Mouse (Mus musculus): ENCODE results near the gene Scg3.

DNA sequence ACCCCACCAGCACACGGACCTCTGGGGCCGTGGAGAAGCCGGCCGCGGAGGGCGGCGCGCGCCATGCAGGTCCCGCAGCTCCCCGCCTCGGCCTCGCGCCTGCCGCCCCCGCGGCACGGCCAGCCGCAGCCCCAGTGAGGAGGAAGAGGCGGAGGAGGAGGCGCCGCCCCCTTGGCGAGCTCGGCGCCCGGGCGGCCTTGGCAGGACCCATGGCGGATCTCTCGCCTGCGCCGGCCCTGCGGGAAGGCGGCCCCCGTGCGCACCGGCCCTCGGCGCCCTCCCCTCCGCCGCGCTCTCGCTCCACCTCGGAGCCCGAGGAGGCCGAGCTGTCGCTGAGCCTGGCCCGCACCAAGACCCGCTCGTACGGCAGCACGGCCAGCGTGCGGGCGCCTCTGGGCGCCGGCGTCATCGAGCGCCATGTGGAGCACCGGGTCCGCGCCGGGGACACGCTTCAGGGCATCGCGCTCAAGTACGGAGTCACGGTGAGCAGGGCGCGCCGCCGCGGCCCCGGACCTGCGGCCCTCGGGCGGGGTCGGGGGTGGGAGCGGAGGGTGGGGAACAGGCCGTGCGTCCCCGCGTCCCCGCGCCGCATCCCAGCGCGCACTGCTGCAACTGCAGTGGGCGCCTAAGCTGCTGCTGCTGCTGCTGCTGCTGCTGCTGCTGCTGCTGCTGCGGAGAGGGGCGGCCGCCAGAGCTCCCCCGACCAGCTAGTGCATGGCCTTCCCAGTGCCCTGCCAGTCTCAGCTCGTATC, 58.1 kb downstream of the Scg3 start, which contains the start of gene Lysmd2:
- TF ChIP-seq TAL1 (IDR thresholded peaks at IDR 0.05; ENCODE audit: low read length) (no peak), GATA1 (IDR thresholded peaks at IDR 0.05; ENCODE audit: low read length) (no peak)
